Mouse (Mus musculus) spleen, adult 2 months (tissue): Measurements from ENCODE around the gene Ep300.

Experiments
- CTCF ChIP-seq: fragments of 200-500 bp; IDR thresholded peaks from 2 replicates; pipeline ENCODE4 v1.5.1; 2011; ENCODE audit warnings: mild to moderate bottlenecking, inconsistent platforms; ENCODE audit not compliant: insufficient read depth, insufficient read length, insufficient replicate concordance; ENCODE audit errors: extremely low read depth
- POLR2A ChIP-seq: fragments of 200-500 bp; IDR thresholded peaks from 2 replicates; pipeline ENCODE4 v1.6.1; 2011; ENCODE audit warnings: low read depth, low read length, inconsistent platforms

DNA sequence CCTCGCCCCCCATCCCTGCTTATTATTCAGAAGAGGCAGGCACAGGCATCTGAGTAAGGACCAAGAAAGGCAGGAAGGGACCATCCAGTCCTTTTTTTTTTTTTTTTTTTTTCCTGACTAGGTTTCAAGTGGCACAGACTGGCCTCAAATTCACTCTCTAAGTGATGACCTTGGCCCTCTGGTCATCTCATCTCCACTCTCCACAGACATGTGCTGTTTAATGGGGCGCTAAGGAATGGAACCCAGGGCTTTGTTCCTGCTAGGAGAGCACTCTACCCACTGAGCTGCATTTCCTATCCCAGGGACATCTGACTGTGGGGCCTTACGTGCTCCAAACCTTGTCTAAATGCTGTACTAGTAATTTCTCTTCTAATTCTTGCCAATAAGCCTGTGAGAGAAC is 29.2 kb upstream of the Ep300 start:
- TF ChIP-seq CTCF = no peak
- TF ChIP-seq POLR2A = no peak
